Mouse (Mus musculus) neural tube, embryonic 11.5 days (tissue): ENCODE results near the gene Fsd1l. TPM values are rescaled to one million over a fixed set of nuclear protein-coding genes. Genes with fewer than 3 reads are reported as not detected.

Experiments used
- ATAC-seq: fragments of 200-750 bp; cut with Nextera tagmentation; 2 replicates; pipeline ENCODE4 v1.8.0; 2017; ENCODE audit warnings: moderate number of reproducible peaks, mild to moderate bottlenecking, moderate TSS enrichment, moderate library complexity; ENCODE audit not compliant: insufficient read depth, low FRiP score, low TSS enrichment
- DNase-seq: peaks from one replicate; pipeline ENCODE4 v3.0.0-alpha.2; 2015; ENCODE audit warnings: low spot score
- H3K27ac ChIP-seq: fragments of 300-500 bp; sonication (generic); 2 replicates; pipeline ENCODE4 v1.5.1; 2014; ENCODE audit warnings: low read depth, mild to moderate bottlenecking, low read length
- H3K27me3 ChIP-seq: fragments of 300-500 bp; sonication (generic); 2 replicates; pipeline ENCODE4 v1.6.1; 2014; ENCODE audit warnings: mild to moderate bottlenecking, low read length, mixed read lengths; ENCODE audit not compliant: control insufficient read depth, insufficient read depth
- H3K36me3 ChIP-seq: fragments of 300-500 bp; sonication (generic); 2 replicates; pipeline ENCODE4 v1.6.1; 2014; ENCODE audit warnings: mild to moderate bottlenecking, low read length, moderate library complexity, mixed read lengths; ENCODE audit not compliant: control insufficient read depth, insufficient read depth
- H3K4me1 ChIP-seq: fragments of 300-500 bp; sonication (generic); 2 replicates; pipeline ENCODE4 v1.6.1; 2014; ENCODE audit warnings: low read length, mixed read lengths; ENCODE audit not compliant: control insufficient read depth, insufficient read depth
- H3K4me2 ChIP-seq: fragments of 300-500 bp; sonication (generic); 2 replicates; pipeline ENCODE4 v1.6.1; 2014; ENCODE audit warnings: low read depth, mild to moderate bottlenecking, moderate library complexity
- H3K4me3 ChIP-seq: fragments of 300-500 bp; sonication (generic); 2 replicates; pipeline ENCODE4 v1.5.1; 2014; ENCODE audit warnings: low read depth, low read length
- H3K9ac ChIP-seq: fragments of 300-500 bp; sonication (generic); 2 replicates; pipeline ENCODE4 v1.6.1; 2014; ENCODE audit warnings: mild to moderate bottlenecking, low read length
- H3K9me3 ChIP-seq: fragments of 300-500 bp; sonication (generic); 2 replicates; pipeline ENCODE4 v1.6.1; 2016; ENCODE audit warnings: low read length; ENCODE audit not compliant: control insufficient read depth
- WGBS: fragments of 180-500 bp; shearing (Covaris S2); extraction: QIAGEN DNeasy Blood & Tissue Kit; methylation state at CpG from one replicate; pipeline ENCODE4 v1.1.7; 2014; 5-methylcytosine and 5-hydroxymethylcytosine counted together
- polyA plus RNA-seq: library from polyadenylated mRNA; unstranded; fragments of >200 nt; fragmentation: Nextera tagmentation; extraction: Ambion mirVana; gene quantifications from 2 replicates; pipeline ENCODE4 v1.2.1, GENCODE M21; 2014

Gene Fsd1l
- 17.6 and 19.4 TPM in 2 replicates for polyA plus RNA-seq

DNA sequence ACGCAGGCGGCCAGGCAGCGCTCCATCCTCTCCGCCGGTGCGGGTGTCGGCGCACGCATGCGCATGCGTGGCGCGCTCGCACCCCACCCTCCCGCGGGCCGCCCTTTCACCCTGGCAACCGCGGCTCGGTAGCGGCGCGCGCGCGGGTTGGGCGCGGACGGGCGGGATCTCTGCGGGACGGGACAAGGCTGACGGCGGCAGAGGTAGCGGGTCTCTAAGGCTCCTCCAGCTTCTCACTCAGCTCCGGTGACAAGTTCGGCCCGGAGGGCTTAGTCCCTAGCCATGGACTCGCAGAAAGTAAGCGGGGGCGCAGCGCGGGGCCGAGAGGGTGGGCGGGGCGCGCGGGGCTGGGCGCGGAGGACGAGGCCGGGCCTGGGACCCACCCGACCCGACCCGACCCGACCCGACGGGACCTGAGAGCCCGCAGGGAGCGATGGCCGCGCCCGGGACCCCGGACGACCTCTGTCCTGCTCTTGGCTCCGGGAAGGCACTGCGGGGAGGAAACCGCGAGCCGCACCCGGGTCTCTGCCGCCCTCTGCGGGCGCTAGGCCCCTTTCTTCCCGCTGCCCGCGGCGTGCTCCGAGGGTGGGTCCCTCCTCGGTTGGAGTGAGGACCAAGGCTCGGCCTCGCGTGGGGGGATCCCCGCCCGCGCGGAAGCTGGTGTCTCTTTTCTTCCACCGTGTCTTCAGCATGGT, at the start of gene Fsd1l:
Gene Fsd1l, plus strand, starts transcription at position 156 of the 695 bp plus-strand sequence.
- DNase-seq = peak; percentile 90
- no peaks in the 10 kb centered on the region for H3K27me3 ChIP-seq
- H3K9me3 ChIP-seq = no peaks in the 10 kb centered on the region
- no peaks in the 10 kb centered on the region for H3K36me3 ChIP-seq
- H3K27ac ChIP-seq = peak within 1 kb of the TSS; percentile 88
- H3K4me1 ChIP-seq = peaks cover 6% of the 10 kb centered on the region; the same call in 1 of the 2 replicates
- peak within 1 kb of the TSS; percentile 70 for H3K4me2 ChIP-seq
- peak within 1 kb of the TSS; percentile 95 for H3K9ac ChIP-seq
- peak within 1 kb of the TSS; percentile 84 for H3K4me3 ChIP-seq
- peak; percentile 94 for ATAC-seq
- 0% methylated on average over 54 of the region's 88 CpGs for WGBS

DNA sequence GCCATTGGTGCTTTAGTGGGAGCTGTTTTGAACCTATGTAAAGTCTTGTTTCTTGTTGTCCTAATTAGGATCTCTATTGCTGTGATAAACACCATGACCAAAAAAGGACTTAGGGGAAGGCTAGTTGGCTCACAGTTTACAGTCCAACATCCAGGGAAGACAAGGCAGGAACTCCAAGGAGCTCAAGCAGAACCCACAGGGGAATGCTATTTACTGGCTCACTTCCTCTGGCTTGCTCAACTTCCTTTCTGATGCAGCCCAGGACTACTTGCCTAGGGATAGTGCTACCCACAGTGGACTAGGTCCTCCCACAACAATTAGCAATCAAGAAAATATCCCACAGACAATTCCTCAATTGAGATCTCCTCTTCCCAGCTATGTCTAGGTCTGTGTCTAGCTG, 43.6 kb upstream of the Fsd1l start:
- Histone ChIP-seq H3K27ac (no peak overlapping the region), H3K9ac (no peak overlapping the region), H3K9me3 (no peaks in the 10 kb centered on the region), H3K4me1 (no peaks in the 10 kb centered on the region), H3K27me3 (no peaks in the 10 kb centered on the region), H3K4me2 (no peak overlapping the region), H3K4me3 (no peak overlapping the region), H3K36me3 (no peaks in the 10 kb centered on the region)
- ATAC-seq (no peak), DNase-seq (no peak)

DNA sequence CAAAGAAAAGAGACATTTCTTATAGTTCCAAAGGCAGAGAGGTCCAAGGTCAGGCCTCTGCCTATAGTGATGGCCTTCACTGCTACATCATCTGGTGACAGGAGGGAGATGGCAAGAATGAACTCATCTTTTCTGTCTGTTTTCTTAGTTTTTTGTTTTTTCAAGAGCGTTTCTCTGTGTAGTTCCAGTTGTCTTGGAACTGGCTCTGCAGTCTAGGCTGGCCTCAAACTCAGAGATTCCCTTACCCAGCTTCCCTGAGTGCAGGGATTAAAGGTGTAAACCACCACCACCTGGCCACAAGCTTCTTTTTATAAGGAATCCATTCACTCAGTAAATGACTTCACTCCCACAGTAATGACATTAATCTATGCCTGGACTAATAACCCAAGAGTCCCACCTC, 42.3 kb upstream of the Fsd1l start:
- ATAC-seq = no peak
- WGBS = 86% methylated on average over 1 of the region's 1 CpGs
- H3K27me3 ChIP-seq = no peaks in the 10 kb centered on the region
- H3K27ac ChIP-seq = no peak overlapping the region
- H3K36me3 ChIP-seq = no peaks in the 10 kb centered on the region
- no peak overlapping the region for H3K9ac ChIP-seq
- no peak overlapping the region for H3K4me2 ChIP-seq
- H3K9me3 ChIP-seq = no peaks in the 10 kb centered on the region
- no peak for DNase-seq
- H3K4me1 ChIP-seq = no peaks in the 10 kb centered on the region
- H3K4me3 ChIP-seq = no peak overlapping the region

DNA sequence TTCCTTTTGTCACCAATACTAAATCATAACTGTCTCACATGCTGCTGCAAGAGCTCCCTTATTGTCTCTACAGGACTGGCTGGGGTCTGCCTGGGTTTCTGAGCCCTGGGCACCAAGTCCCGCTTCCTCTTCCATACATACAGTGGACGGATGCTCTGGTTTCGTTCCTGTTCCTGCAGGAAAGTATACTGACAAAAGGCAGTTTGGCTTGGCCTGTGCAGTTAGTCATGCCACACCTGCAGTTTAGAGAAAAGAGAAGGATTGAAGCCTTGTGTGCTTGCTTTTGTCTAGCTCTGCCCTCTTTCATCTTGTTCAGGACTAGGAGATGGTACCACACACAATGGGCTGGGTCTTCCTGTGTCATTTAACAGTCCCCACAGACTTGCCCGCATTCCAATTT, 41.8 kb upstream of the Fsd1l start:
- Histone ChIP-seq H3K9ac (no peak overlapping the region), H3K36me3 (no peaks in the 10 kb centered on the region), H3K27ac (no peak overlapping the region), H3K9me3 (no peaks in the 10 kb centered on the region), H3K4me3 (no peak overlapping the region), H3K4me2 (no peak overlapping the region), H3K27me3 (no peaks in the 10 kb centered on the region), H3K4me1 (no peaks in the 10 kb centered on the region)
- DNase-seq (no peak), ATAC-seq (no peak)
- 88% methylated on average over 4 of the region's 4 CpGs for WGBS

DNA sequence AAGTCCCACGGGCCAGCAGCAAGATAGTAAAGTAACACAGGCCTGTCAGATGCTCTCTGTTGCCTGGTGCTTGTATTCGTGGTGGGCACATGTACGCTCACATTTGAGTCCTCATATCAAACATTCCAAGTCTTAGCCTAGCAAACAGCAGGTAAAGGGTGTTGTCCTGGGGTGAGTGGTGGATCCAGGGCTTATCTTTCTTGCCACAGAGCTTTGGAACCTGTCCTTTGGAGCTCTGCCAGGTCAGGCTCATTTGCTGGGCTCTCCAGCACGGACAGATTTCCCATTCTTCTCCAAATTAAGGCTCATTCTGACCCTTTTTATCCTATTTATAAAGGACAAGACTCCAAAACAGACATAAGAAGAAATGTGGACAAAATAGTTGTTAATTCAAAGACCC, 41.1 kb upstream of the Fsd1l start:
- Histone ChIP-seq H3K27me3 (no peaks in the 10 kb centered on the region), H3K27ac (no peak overlapping the region), H3K4me2 (no peak overlapping the region), H3K4me1 (no peaks in the 10 kb centered on the region), H3K9ac (no peak overlapping the region), H3K4me3 (no peak overlapping the region), H3K36me3 (no peaks in the 10 kb centered on the region), H3K9me3 (no peaks in the 10 kb centered on the region)
- ATAC-seq (no peak), DNase-seq (no peak)
- WGBS = 85% methylated on average over 4 of the region's 4 CpGs

DNA sequence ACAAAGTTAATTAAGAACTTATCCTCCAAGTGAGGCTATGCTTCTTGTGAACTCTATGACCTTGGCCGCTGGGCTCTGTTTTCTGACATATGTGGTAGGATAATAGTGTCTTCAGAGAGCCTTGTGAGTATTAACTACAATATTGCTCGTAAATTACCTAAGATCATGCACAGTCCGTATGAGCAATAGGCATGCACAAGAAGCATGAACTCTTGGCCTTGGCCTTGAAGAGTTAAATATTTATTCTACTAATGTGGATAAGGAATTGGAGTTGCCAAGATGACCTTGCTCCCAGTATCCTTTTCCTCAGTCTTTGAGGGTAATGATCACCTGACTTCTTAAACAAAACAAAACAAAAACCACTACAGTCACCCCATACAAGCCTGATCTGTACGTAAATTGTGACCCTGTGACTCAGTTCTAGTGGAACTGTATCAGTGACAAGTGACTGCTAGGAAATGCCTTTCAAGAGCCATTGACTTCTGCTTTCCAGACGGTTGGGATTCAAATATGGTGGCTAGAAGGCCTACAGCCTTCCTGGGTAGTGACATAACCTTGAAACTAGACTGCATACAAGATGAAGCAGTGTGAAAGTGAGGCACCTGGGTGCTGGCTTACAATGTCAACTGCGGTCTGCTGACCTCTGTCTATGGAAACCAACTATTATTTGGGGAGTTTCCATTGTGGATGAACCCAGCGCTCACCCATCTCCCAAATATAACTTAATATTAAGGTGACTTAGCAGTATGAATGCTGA, 40.4 kb upstream of the Fsd1l start:
- Histone ChIP-seq H3K4me1 (no peaks in the 10 kb centered on the region), H3K4me2 (no peak overlapping the region), H3K27me3 (no peaks in the 10 kb centered on the region), H3K36me3 (no peaks in the 10 kb centered on the region), H3K4me3 (no peak overlapping the region), H3K27ac (no peak overlapping the region), H3K9me3 (no peaks in the 10 kb centered on the region), H3K9ac (no peak overlapping the region)
- 93% methylated on average over 7 of the region's 7 CpGs for WGBS
- DNase-seq (no peak), ATAC-seq (no peak)

DNA sequence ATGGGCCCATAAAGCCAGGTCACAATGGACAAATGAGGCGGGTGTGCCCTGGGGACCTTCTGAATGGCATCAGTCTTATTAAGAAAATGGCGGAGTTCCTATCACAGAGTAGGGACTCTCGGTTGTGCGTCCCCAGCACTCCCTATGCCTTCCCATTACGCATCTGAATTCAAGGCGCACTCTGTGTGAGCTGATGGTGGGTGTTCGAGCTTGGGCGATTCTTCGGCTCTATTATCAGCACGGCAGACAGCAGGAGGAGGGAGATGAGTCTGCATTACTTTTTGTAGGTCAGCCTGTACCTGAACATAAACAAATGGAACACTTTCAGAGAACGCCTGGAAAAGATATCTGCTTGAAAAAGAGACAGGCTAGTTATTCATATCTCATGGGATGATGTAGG, 39.7 kb upstream of the Fsd1l start:
- H3K9me3 ChIP-seq = no peaks in the 10 kb centered on the region
- 87% methylated on average over 11 of the region's 11 CpGs for WGBS
- no peak overlapping the region for H3K4me2 ChIP-seq
- ATAC-seq (no peak), DNase-seq (no peak)
- no peaks in the 10 kb centered on the region for H3K4me1 ChIP-seq
- no peaks in the 10 kb centered on the region for H3K27me3 ChIP-seq
- no peak overlapping the region for H3K27ac ChIP-seq
- H3K4me3 ChIP-seq = no peak overlapping the region
- no peak overlapping the region for H3K9ac ChIP-seq
- H3K36me3 ChIP-seq = no peaks in the 10 kb centered on the region

DNA sequence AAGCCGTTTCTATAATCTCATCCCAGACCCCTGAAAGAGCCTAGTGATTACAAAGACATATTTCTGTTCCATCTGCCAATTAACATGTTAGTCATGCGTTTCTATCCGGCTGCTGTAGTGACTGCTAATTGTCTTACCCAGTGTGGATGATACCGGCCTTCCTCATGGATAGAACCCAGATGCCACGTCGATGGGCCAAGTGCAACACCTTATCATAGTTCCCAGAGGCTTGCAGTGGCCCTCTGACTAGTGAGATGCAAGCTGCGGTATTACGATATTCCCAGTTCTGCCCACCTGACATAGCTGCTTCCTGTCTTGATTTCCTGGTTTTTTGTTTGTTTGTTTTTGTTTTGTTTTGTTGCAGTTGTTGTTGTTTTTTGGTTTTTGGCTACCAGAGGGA, 39.3 kb upstream of the Fsd1l start:
- H3K4me1 ChIP-seq = no peaks in the 10 kb centered on the region
- DNase-seq (no peak), ATAC-seq (no peak)
- no peak overlapping the region for H3K4me2 ChIP-seq
- H3K36me3 ChIP-seq = no peaks in the 10 kb centered on the region
- no peaks in the 10 kb centered on the region for H3K27me3 ChIP-seq
- H3K4me3 ChIP-seq = no peak overlapping the region
- no peak overlapping the region for H3K27ac ChIP-seq
- no peak overlapping the region for H3K9ac ChIP-seq
- no peaks in the 10 kb centered on the region for H3K9me3 ChIP-seq
- WGBS = 85% methylated on average over 8 of the region's 8 CpGs

DNA sequence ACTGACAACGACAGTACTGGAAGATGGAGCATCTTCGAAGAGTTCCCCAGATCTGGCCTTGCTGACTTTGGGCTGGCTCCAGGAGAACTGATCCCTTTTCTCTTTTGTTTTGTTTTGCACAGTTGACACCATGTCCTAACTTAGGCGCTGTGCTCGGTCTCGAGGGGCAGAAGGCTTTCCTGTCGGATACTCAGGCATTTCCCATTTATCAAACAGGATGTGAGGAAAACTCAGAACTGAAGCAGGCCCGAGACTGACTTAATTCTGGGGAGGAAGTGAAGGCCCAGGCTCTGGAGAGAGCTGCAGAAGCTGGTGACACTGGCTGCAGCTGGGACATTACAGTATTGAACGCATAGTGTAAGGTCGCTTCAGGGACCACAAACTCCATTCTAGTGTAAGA, 38.9 kb upstream of the Fsd1l start:
- ATAC-seq = no peak
- WGBS = 66% methylated on average over 9 of the region's 9 CpGs
- no peak overlapping the region for H3K9ac ChIP-seq

More for the DNA sequence above, 38.9 kb upstream of the Fsd1l start:
- H3K27ac ChIP-seq = no peak overlapping the region
- H3K4me1 ChIP-seq = no peaks in the 10 kb centered on the region
- no peak overlapping the region for H3K4me2 ChIP-seq
- H3K27me3 ChIP-seq = no peaks in the 10 kb centered on the region
- no peaks in the 10 kb centered on the region for H3K9me3 ChIP-seq
- no peaks in the 10 kb centered on the region for H3K36me3 ChIP-seq
- no peak for DNase-seq
- no peak overlapping the region for H3K4me3 ChIP-seq
